21 mouse cellular contexts compared by ENCODE assay signal in the genomic region with DNA sequence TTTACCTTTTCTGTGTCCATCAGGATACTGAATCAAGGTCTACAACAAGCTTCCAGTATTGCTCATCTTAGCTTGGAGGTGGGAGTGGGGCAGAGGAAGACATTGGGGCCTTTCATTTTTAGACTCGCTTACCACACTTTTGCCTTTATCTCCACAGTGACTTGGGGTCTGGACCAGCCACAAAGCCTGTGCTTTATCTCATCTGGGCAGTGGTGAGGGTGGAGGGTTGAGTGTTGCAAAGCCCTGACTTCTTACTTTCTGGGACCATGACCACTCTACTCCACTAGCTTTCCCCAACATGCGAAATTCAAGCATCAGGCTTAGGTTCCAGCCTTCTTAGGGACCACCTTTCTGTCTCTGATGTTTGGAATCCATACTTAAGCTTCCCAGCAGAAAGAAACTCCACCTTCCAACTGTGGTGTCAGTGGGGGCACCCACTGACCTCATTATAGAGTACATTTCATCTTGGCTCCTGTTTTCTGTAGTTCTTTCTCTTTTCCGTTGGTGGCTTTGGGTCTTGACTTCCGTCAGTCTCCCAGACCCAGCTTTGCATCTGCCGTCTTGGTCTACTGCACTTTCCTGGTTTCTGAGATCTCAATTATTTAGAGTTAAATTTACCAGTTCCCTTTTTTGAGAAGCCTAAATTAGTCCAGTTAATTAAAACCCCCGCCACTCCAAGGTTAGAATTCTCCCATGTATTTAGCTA.
"Had no signal": no experiment of that assay in that cellular context is flagged by ENCODE, and none has a peak within 500 bp of the region (broad histone marks: within the 10 kb centered on the region; RNA-seq: fewer than 3 reads in every experiment).

No protein-coding gene starts in this region.

- H3K27me3 ChIP-seq: kidney, embryonic 15.5 days; limb, embryonic 13.5 days; liver, embryonic 12.5 days; liver, embryonic 15.5 days; megakaryocyte, embryonic 14.5 days; midbrain, embryonic 12.5 days; midbrain, embryonic 15.5 days; neural tube, embryonic 13.5 days had no signal

- H3K4me1 ChIP-seq: kidney, embryonic 15.5 days; limb, embryonic 10.5 days; limb, embryonic 13.5 days; liver, embryonic 12.5 days; liver, embryonic 15.5 days; midbrain, embryonic 12.5 days; midbrain, embryonic 15.5 days; neural tube, embryonic 13.5 days had no signal

- H3K27ac ChIP-seq: kidney, embryonic 15.5 days; limb, embryonic 10.5 days; limb, embryonic 13.5 days; liver, embryonic 12.5 days; liver, embryonic 15.5 days; midbrain, embryonic 12.5 days; midbrain, embryonic 15.5 days; neural tube, embryonic 13.5 days; stomach, postnatal 0 days had no signal

- ATAC-seq: liver, embryonic 12.5 days; midbrain, embryonic 15.5 days had no signal

- H3K9ac ChIP-seq: kidney, embryonic 15.5 days; limb, embryonic 13.5 days; liver, embryonic 12.5 days; liver, embryonic 15.5 days; midbrain, embryonic 12.5 days; midbrain, embryonic 15.5 days; neural tube, embryonic 13.5 days had no signal

- DNase-seq: kidney, adult 11 months; kidney, adult 8-10 months; kidney, postnatal 10 days; kidney, postnatal 36 days; liver; lung, adult 2 months; lung, postnatal 14 days; lung, postnatal 4 days; thymus, adult 2 months; thymus, postnatal 14 days; thymus, postnatal 4 days had no signal

- H3K4me3 ChIP-seq: kidney, embryonic 15.5 days; limb, embryonic 10.5 days; limb, embryonic 13.5 days; liver, embryonic 12.5 days; liver, embryonic 15.5 days; megakaryocyte, embryonic 14.5 days; midbrain, embryonic 12.5 days; midbrain, embryonic 15.5 days; neural tube, embryonic 13.5 days had no signal

- H3K4me2 ChIP-seq: kidney, embryonic 15.5 days; limb, embryonic 13.5 days; liver, embryonic 12.5 days; liver, embryonic 15.5 days; midbrain, embryonic 12.5 days; midbrain, embryonic 15.5 days; neural tube, embryonic 13.5 days had no signal

- H3K9me3 ChIP-seq: kidney, embryonic 15.5 days; limb, embryonic 10.5 days; limb, embryonic 13.5 days; liver, embryonic 12.5 days; liver, embryonic 15.5 days; midbrain, embryonic 15.5 days; neural tube, embryonic 13.5 days had no signal

- H3K36me3 ChIP-seq: kidney, embryonic 15.5 days; limb, embryonic 10.5 days; limb, embryonic 13.5 days; liver, embryonic 12.5 days; liver, embryonic 15.5 days; midbrain, embryonic 12.5 days; midbrain, embryonic 15.5 days; neural tube, embryonic 13.5 days had no signal
